Mouse (Mus musculus) intestine, postnatal 0 days (tissue): ENCODE results near the gene Igflr1. TPM values are rescaled to one million over a fixed set of nuclear protein-coding genes. Genes with fewer than 3 reads are reported as not detected.

Source experiments
- ATAC-seq: fragments of 200-750 bp; cut with Nextera tagmentation; 2 replicates; pipeline ENCODE4 v1.8.0; 2017; ENCODE audit warnings: mild to moderate bottlenecking, moderate TSS enrichment, moderate library complexity
- H3K27ac ChIP-seq: fragments of 300-500 bp; sonication (generic); 2 replicates; pipeline ENCODE4 v1.5.1; 2014; ENCODE audit warnings: mild to moderate bottlenecking, low read depth, low read length, moderate library complexity
- H3K27me3 ChIP-seq: fragments of 300-500 bp; sonication (generic); replicated peaks from 2 replicates; pipeline ENCODE4 v1.6.1; 2014; ENCODE audit warnings: low read length, mixed read lengths; ENCODE audit not compliant: control insufficient read depth, insufficient read depth
- H3K36me3 ChIP-seq: fragments of 300-500 bp; sonication (generic); 2 replicates; pipeline ENCODE4 v1.6.1; 2014; ENCODE audit warnings: mild to moderate bottlenecking, moderate library complexity; ENCODE audit not compliant: control insufficient read depth, insufficient read depth
- H3K4me1 ChIP-seq: fragments of 300-500 bp; sonication (generic); replicated peaks from 2 replicates; pipeline ENCODE4 v1.6.1; 2014; ENCODE audit warnings: antibody characterized with exemption, low read length, mixed read lengths; ENCODE audit not compliant: control insufficient read depth, insufficient read depth
- H3K4me2 ChIP-seq: fragments of 300-500 bp; sonication (generic); replicated peaks from 2 replicates; pipeline ENCODE4 v1.6.1; 2014; ENCODE audit warnings: low read depth, mild to moderate bottlenecking, moderate library complexity
- H3K4me3 ChIP-seq: fragments of 300-500 bp; sonication (generic); 2 replicates; pipeline ENCODE4 v1.5.1; 2014; ENCODE audit warnings: low read depth, low read length
- H3K9ac ChIP-seq: fragments of 300-500 bp; sonication (generic); 2 replicates; pipeline ENCODE4 v1.6.1; 2014; ENCODE audit warnings: mild to moderate bottlenecking, low read depth, low read length
- H3K9me3 ChIP-seq: fragments of 300-500 bp; sonication (generic); 2 replicates; pipeline ENCODE4 v1.6.1; 2016; ENCODE audit warnings: mixed run types; ENCODE audit not compliant: control insufficient read depth
- CTCF ChIP-seq: sonication (generic); IDR thresholded peaks from 2 replicates; pipeline ENCODE4 v1.5.1; 2016; ENCODE audit warnings: low read depth, mild to moderate bottlenecking, control low read depth, antibody characterized with exemption, moderate library complexity
- WGBS: fragments of 180-500 bp; shearing (Covaris S2); extraction: QIAGEN DNeasy Blood & Tissue Kit; methylation state at CpG from one replicate; pipeline ENCODE4 v1.1.7; 2014; 5-methylcytosine and 5-hydroxymethylcytosine counted together
- polyA plus RNA-seq: library from polyadenylated mRNA; unstranded; fragments of >200 nt; fragmentation: Nextera tagmentation; extraction: Ambion mirVana; gene quantifications from 2 replicates; pipeline ENCODE4 v1.2.1, GENCODE M21; 2015

The Igflr1 gene
- polyA plus RNA-seq, 1 experiment from 2014 or later: 0.73 TPM

- TF ChIP-seq CTCF: no peak
- peak overlapping the region; percentile 1 for H3K4me3 ChIP-seq
- no peaks in the 10 kb centered on the region for H3K4me1 ChIP-seq
- WGBS: 19% methylated on average over 10 of the region's 10 CpGs
- H3K9ac ChIP-seq: peak overlapping the region; percentile 35; the same call in 1 of the 2 replicates
- no peaks in the 10 kb centered on the region for H3K9me3 ChIP-seq
- peaks cover 41% of the 10 kb centered on the region for H3K36me3 ChIP-seq
- H3K4me2 ChIP-seq: peak overlapping the region; percentile 60
- ATAC-seq: no peak
- peak overlapping the region; percentile 16; the same call in 1 of the 2 replicates for H3K27ac ChIP-seq
- H3K27me3 ChIP-seq: no peaks in the 10 kb centered on the region
Observed at GRCm38 (mm10) chr7:30525954-30526353, 39.3 kb upstream of the Igflr1 start.

DNA sequence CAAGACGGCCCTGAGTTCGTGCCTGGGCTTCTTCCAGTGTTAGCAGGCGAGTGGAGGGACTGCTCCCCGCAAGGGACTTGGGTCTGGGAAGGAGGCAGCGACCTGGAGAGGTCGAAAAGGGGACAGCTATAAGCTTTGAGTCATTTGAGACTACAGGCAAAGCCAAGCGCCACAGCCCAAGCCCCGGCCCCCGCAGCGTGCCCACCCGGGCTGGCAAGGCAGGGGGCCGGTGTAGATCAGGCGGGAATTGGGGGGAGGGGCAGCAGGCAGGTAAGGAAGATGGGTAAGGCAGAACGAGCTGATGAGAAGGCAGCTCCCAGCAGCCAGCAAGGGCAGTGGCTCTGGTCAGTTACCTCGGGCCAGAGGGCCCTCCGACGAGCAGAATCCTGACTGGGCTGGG, 38.8 kb upstream of the Igflr1 start:
- Histone ChIP-seq H3K9me3 (no peaks in the 10 kb centered on the region), H3K27me3 (no peaks in the 10 kb centered on the region), H3K4me3 (peak overlapping the region; percentile 1), H3K9ac (peak overlapping the region; percentile 35; the same call in 1 of the 2 replicates), H3K4me2 (peak overlapping the region; percentile 60), H3K4me1 (no peaks in the 10 kb centered on the region), H3K27ac (peak overlapping the region; percentile 16; the same call in 1 of the 2 replicates), H3K36me3 (peaks cover 41% of the 10 kb centered on the region)
- TF ChIP-seq CTCF: no peak
- WGBS: 34% methylated on average over 17 of the region's 17 CpGs
- no peak for ATAC-seq

DNA sequence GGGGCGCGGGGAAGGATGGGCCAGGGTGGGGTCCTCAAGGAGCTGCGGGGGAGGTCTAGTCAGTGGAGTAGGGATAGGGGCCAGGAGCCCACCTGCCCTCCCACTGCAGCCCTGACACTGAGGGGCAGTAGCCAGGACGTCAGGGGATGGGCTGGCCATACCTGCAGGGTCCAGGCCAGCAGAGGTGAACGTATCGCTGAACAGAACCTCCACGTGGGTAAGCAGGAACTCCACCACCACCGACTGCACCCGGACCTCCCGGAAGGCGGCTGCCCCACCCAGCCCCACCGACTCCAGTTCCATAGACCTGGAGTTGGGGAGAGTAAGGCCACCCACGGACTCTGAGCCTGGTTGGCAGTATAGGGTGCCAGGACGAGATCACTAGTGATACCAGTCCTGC, 38.2 kb upstream of the Igflr1 start:
- H3K9ac ChIP-seq: no peak overlapping the region
- no peak for ATAC-seq
- no peak overlapping the region for H3K4me2 ChIP-seq
- no peak overlapping the region for H3K27ac ChIP-seq
- H3K36me3 ChIP-seq: peaks cover 41% of the 10 kb centered on the region
- no peaks in the 10 kb centered on the region for H3K9me3 ChIP-seq
- WGBS: 84% methylated on average over 14 of the region's 14 CpGs
- TF ChIP-seq CTCF: no peak
- H3K27me3 ChIP-seq: no peaks in the 10 kb centered on the region
- no peak overlapping the region for H3K4me3 ChIP-seq
- H3K4me1 ChIP-seq: no peaks in the 10 kb centered on the region

DNA sequence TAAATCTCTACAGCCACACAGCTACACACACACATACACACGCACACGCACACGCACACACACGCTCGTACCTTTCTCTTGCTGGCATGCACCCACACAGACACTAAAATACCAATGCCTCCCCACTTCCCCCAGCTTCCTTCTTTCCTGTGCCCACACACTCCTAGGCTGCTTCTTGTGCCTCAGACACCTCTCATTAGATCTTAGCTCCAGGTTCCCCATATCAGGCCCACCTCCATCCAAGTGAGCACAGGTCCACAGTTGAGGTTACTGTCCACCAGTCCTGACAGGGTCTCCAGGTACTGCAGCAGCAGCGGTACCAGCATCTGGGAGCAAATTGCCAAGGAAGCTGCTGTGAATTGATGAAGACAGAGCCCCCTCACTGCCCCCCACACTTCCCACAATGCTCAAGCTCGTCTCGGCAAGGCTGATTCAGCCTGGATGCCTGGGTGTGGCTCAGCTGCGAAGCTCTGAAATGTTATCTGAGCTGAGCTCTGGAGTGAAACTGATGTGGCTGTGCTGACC, 33.9 kb upstream of the Igflr1 start:
- Histone ChIP-seq H3K4me3 (no peak overlapping the region), H3K4me2 (no peak overlapping the region), H3K4me1 (peaks cover 3% of the 10 kb centered on the region; the same call in 1 of the 2 replicates), H3K27me3 (no peaks in the 10 kb centered on the region), H3K36me3 (peaks cover 25% of the 10 kb centered on the region), H3K9ac (no peak overlapping the region), H3K27ac (0 out of 2 replicates have a peak overlapping the region, but pooled peaks have one; percentile 1), H3K9me3 (no peaks in the 10 kb centered on the region)
- WGBS: 77% methylated on average over 9 of the region's 9 CpGs
- no peak for ATAC-seq
- no peak for TF ChIP-seq CTCF

DNA sequence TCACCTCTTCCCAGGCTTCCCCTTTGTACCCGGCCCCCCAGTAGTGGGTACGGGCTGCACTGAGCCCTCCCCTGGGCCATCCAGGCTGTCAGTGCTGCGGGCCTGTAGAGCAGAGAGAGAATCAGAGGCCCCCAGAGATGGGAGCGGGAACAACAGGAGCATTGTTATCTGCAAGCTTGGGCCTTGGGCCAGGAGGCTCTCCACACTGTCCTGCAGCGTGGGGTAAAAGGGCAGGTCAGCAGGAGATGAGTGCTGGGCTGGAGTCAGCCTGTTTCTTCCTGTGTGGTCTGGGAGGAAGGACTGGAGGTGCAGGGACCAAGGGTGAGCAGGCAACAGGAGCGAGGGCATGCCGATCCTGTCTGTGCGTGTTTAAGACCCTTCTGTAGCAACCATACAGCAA, 32.3 kb upstream of the Igflr1 start:
- no peak for ATAC-seq
- no peaks in the 10 kb centered on the region for H3K27me3 ChIP-seq
- no peaks in the 10 kb centered on the region for H3K9me3 ChIP-seq
- H3K9ac ChIP-seq: no peak overlapping the region
- TF ChIP-seq CTCF: no peak
- no peak overlapping the region for H3K4me2 ChIP-seq
- no peak overlapping the region for H3K27ac ChIP-seq
- no peak overlapping the region for H3K4me3 ChIP-seq
- 48% methylated on average over 8 of the region's 8 CpGs for WGBS
- peaks cover 3% of the 10 kb centered on the region; the same call in 1 of the 2 replicates for H3K4me1 ChIP-seq
- peaks cover 25% of the 10 kb centered on the region for H3K36me3 ChIP-seq

- no peak for TF ChIP-seq CTCF
- Histone ChIP-seq H3K27ac (no peak overlapping the region), H3K4me1 (peaks cover 3% of the 10 kb centered on the region; the same call in 1 of the 2 replicates), H3K36me3 (peaks cover 14% of the 10 kb centered on the region), H3K4me2 (peak overlapping the region; percentile 97), H3K9ac (peak overlapping the region; percentile 37; the same call in 1 of the 2 replicates), H3K4me3 (peak overlapping the region; percentile 75), H3K9me3 (no peaks in the 10 kb centered on the region), H3K27me3 (no peaks in the 10 kb centered on the region)
- 19% methylated on average over 23 of the region's 26 CpGs for WGBS
- ATAC-seq: no peak; the same call in 1 of the 2 replicates
Observed at GRCm38 (mm10) chr7:30533941-30534632, 31.1 kb upstream of the Igflr1 start.
